Mouse (Mus musculus) myocyte (in vitro differentiated cells): ENCODE measurements around the gene Rita1. TPM values are rescaled to one million over a fixed set of nuclear protein-coding genes. Genes with fewer than 3 reads are reported as not detected.

Experiments used
- H3K27me3 ChIP-seq: one replicate; pipeline ENCODE4 v1.6.1; 2011; ENCODE audit not compliant: control insufficient read depth, insufficient read depth, insufficient read length
- H3K36me3 ChIP-seq: one replicate; pipeline ENCODE4 v1.6.1; 2011; ENCODE audit not compliant: control insufficient read depth, insufficient read depth
- H3K4me2 ChIP-seq: one replicate; pipeline ENCODE4 v1.6.1; 2011; ENCODE audit warnings: low read depth, control low read depth
- H3K4me3 ChIP-seq: one replicate; pipeline ENCODE4 v1.5.1; 2011; ENCODE audit warnings: mild to moderate bottlenecking, control low read depth, moderate library complexity
- H3K79me2 ChIP-seq: one replicate; pipeline ENCODE4 v1.6.1; 2011; ENCODE audit not compliant: control insufficient read depth, insufficient read depth
- H3ac ChIP-seq: one replicate; pipeline ENCODE4 v1.6.1; 2011; ENCODE audit not compliant: control insufficient read depth, insufficient read length
- CEBPB ChIP-seq: IDR thresholded peaks from 2 replicates; pipeline ENCODE4 v1.6.1; 2011; ENCODE audit warnings: mild to moderate bottlenecking, moderate library complexity; ENCODE audit not compliant: poor library complexity, insufficient read depth, severe bottlenecking
- E2F4 ChIP-seq: IDR thresholded peaks from one replicate; pipeline ENCODE4 v1.6.1; 2011; ENCODE audit warnings: mild to moderate bottlenecking, control low read depth, moderate library complexity; ENCODE audit not compliant: insufficient read depth
- MAX ChIP-seq: IDR thresholded peaks from one replicate; pipeline ENCODE4 v1.6.1; 2011; ENCODE audit warnings: low read depth, mild to moderate bottlenecking, control low read depth
- MYOD1 ChIP-seq, 3 experiments: IDR thresholded peaks; one replicate each; pipeline ENCODE4 v1.6.1; 2011; ENCODE audit warnings: control low read depth in 2 of 3, low read depth in 2 of 3, mild to moderate bottlenecking in 2 of 3, moderate library complexity in 1 of 3; ENCODE audit not compliant: insufficient read length in 2 of 3, control insufficient read depth in 1 of 3
- MYOG ChIP-seq, 3 experiments: IDR thresholded peaks; one replicate each; pipeline ENCODE4 v1.6.1; 2011; ENCODE audit warnings: control low read depth in 2 of 3, low read depth in 2 of 3, mild to moderate bottlenecking in 2 of 3; ENCODE audit not compliant: insufficient read length in 2 of 3, control insufficient read depth in 1 of 3, insufficient read depth in 1 of 3
- POLR2A ChIP-seq: IDR thresholded peaks from one replicate; pipeline ENCODE4 v1.6.1; 2011; ENCODE audit warnings: low read depth, mild to moderate bottlenecking, control low read depth, moderate library complexity; ENCODE audit not compliant: insufficient read length
- POLR2AphosphoS2 ChIP-seq: IDR thresholded peaks from one replicate; pipeline ENCODE4 v1.6.1; 2011; ENCODE audit warnings: low read depth, control low read depth; ENCODE audit not compliant: insufficient read length
- REST ChIP-seq: IDR thresholded peaks from one replicate; pipeline ENCODE4 v1.6.1; 2011; ENCODE audit warnings: mild to moderate bottlenecking, control low read depth, moderate library complexity; ENCODE audit not compliant: insufficient read depth, insufficient read length
- SRF ChIP-seq: IDR thresholded peaks from one replicate; pipeline ENCODE4 v1.6.1; 2011; ENCODE audit warnings: low read depth; ENCODE audit not compliant: control insufficient read depth, insufficient read length
- TCF12 ChIP-seq: IDR thresholded peaks from one replicate; pipeline ENCODE4 v1.6.1; 2011; ENCODE audit warnings: mild to moderate bottlenecking, control low read depth; ENCODE audit not compliant: poor library complexity, insufficient read depth, severe bottlenecking
- TCF3 ChIP-seq: IDR thresholded peaks from one replicate; pipeline ENCODE4 v1.6.1; 2011; ENCODE audit warnings: low read depth, control low read depth; ENCODE audit not compliant: insufficient read length
- USF1 ChIP-seq: IDR thresholded peaks from one replicate; pipeline ENCODE4 v1.6.1; 2011; ENCODE audit warnings: low read depth, mild to moderate bottlenecking, control low read depth, moderate library complexity
- polyA plus RNA-seq: library from polyadenylated mRNA; unstranded; fragments of >200 nt; fragmentation: generic; extraction: Trizol; gene quantifications from one replicate; pipeline ENCODE4 v1.2.1, GENCODE M21; 2012; ENCODE audit warnings: missing spikeins

Gene Rita1
- polyA plus RNA-seq, 1 experiment, result 14.7 TPM

DNA sequence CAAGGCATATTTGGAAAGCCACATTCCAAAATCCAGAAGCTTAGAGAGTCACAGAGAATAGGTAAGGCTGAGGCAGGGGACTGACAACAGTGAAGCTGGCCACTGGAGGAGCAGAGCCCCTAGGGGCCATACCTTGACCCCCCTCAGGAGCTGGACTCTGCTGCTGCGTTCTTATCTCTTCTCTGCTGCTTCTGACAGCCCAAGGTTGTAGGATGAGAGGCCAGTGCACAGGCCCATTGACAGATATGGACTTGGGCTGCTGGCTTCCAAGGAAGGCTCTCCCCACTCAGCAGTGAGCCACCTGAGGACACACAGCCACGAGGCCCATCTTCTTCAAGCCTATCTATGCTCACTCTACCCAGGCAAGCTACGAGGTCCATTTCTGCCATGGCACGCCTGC is 43.4 kb downstream of the Rita1 start:
- Histone ChIP-seq H3ac (no peak overlapping the region), H3K4me2 (peak overlapping the region; percentile 18), H3K27me3 (no peaks in the 10 kb centered on the region), H3K36me3 (peaks cover 15% of the 10 kb centered on the region), H3K79me2 (peaks cover 73% of the 10 kb centered on the region), H3K4me3 (no peak overlapping the region)
- TF ChIP-seq TCF3 (no peak), POLR2A (no peak)

DNA sequence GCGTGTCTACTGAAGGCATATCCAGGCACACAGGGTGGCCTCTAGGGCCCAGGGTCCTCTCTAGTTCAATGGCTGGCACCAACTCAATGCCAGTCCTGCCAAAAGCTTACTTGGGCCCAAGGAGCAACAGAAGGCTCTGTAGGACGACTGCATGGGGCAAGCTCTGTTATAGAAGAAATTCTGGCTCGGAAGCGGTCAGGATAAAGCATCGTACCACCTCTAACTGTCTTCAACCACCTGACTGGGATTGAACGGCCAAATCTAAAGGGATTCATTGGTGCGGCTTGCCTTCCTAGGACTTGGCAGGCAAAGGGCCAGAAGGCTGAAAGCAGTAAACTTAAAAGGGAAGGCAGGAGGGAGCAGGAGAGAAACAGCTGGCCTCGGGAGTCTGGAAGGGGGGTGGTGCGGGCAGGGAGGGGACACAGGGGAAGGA is 44.0 kb downstream of the Rita1 start:
- TF ChIP-seq MYOG (IDR thresholded peaks at IDR 0.05; ENCODE audit: control insufficient read depth in 1 of 3, insufficient read depth in 1 of 3, insufficient read length in 2 of 3, low read depth in 2 of 3) (peak in 1 of 3 experiments; percentile 4), MAX (no peak), E2F4 (no peak), MYOD1 (IDR thresholded peaks at IDR 0.05; ENCODE audit: control insufficient read depth in 1 of 3, insufficient read length in 2 of 3, low read depth in 2 of 3) (peak in 2 of 3 experiments; percentile 2 to 55)
- H3K4me3 ChIP-seq, result no peak overlapping the region
- peaks cover 9% of the 10 kb centered on the region for H3K36me3 ChIP-seq
- peak overlapping the region; percentile 18 for H3K4me2 ChIP-seq
- H3K27me3 ChIP-seq, result no peaks in the 10 kb centered on the region
- H3ac ChIP-seq, result no peak overlapping the region
- peaks cover 69% of the 10 kb centered on the region for H3K79me2 ChIP-seq

DNA sequence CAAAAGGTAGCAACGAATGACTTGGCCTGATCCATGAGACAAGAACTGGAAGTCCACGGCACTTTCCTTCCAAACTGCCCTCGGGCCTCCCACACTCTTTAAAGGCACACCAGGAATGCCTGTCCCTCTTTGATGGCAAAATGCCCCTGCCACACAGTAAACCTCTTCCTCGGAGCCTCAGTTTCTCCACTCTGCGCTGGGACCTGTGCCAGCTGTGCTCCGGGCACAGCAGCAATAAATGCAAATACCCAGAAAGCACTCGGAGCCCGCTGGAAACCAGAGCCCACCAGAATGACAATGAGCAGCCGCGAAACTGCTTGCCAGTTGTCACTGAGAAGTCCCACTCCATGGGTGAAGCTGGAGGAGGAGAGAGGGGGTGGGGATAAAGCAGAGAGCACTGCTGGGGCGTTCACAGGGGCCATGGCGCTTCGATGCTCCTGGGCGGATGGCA is 44.6 kb downstream of the Rita1 start:
- no peak overlapping the region for H3K4me3 ChIP-seq

DNA sequence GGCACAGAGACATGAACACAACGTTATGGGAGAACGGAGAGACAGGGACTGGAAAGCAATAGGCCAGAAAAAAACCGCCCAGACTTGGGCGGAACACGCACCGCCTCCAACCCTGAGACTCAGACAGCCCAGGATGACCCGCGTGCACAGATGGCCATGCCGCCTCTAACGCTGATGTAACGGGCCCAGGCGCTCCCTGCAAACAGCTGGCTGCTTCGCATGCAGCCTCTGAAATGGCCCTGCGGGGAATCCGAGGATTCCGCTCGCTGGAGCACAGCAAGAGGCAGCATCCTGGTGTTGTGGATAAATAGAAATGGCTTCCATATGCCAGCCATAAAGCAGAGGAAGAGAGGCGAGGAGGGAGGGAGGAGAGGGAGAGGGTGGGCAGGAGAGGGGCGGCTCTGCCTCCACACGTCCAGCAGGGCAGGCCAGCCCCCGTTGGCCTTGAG is 45.1 kb downstream of the Rita1 start:
- Histone ChIP-seq H3K36me3 (peaks cover 4% of the 10 kb centered on the region), H3K4me2 (peak overlapping the region; percentile 97), H3K27me3 (no peaks in the 10 kb centered on the region), H3K79me2 (peaks cover 63% of the 10 kb centered on the region), H3K4me3 (no peak overlapping the region), H3ac (peak overlapping the region; percentile 3)
- peak; percentile 22 for TF ChIP-seq MAX
- TF ChIP-seq REST, result no peak
- peak; percentile 73 for TF ChIP-seq TCF12
- no peak for TF ChIP-seq USF1
- no peak for TF ChIP-seq CEBPB
- peak; percentile 78 for TF ChIP-seq POLR2AphosphoS2
- TF ChIP-seq TCF3, result peak; percentile 69
- TF ChIP-seq MYOD1 (IDR thresholded peaks at IDR 0.05; ENCODE audit: control insufficient read depth in 1 of 3, insufficient read length in 2 of 3, low read depth in 2 of 3), result peak; percentile 9 to 96 (median 94)
- TF ChIP-seq POLR2A, result peak; percentile 86
- no peak for TF ChIP-seq E2F4
- TF ChIP-seq SRF, result no peak
- peak; percentile 82 to 98 (median 96) for TF ChIP-seq MYOG (IDR thresholded peaks at IDR 0.05; ENCODE audit: control insufficient read depth in 1 of 3, insufficient read depth in 1 of 3, insufficient read length in 2 of 3, low read depth in 2 of 3)

More for the DNA sequence above, 44.6 kb downstream of the Rita1 start:
- no peak for TF ChIP-seq POLR2A
- no peak for TF ChIP-seq REST
- no peak for TF ChIP-seq MYOD1 (IDR thresholded peaks at IDR 0.05; ENCODE audit: control insufficient read depth in 1 of 3, insufficient read length in 2 of 3, low read depth in 2 of 3)
- TF ChIP-seq E2F4, result no peak
- no peak for TF ChIP-seq MYOG (IDR thresholded peaks at IDR 0.05; ENCODE audit: control insufficient read depth in 1 of 3, insufficient read depth in 1 of 3, insufficient read length in 2 of 3, low read depth in 2 of 3)
- TF ChIP-seq CEBPB, result no peak
- TF ChIP-seq SRF, result no peak
- no peak for TF ChIP-seq POLR2AphosphoS2
- TF ChIP-seq MAX, result no peak
- TF ChIP-seq TCF3, result no peak
- no peak for TF ChIP-seq TCF12
- TF ChIP-seq USF1, result no peak
- Histone ChIP-seq H3K79me2 (peaks cover 63% of the 10 kb centered on the region), H3K27me3 (no peaks in the 10 kb centered on the region), H3ac (no peak overlapping the region), H3K4me2 (peak overlapping the region; percentile 97), H3K36me3 (peaks cover 4% of the 10 kb centered on the region)

DNA sequence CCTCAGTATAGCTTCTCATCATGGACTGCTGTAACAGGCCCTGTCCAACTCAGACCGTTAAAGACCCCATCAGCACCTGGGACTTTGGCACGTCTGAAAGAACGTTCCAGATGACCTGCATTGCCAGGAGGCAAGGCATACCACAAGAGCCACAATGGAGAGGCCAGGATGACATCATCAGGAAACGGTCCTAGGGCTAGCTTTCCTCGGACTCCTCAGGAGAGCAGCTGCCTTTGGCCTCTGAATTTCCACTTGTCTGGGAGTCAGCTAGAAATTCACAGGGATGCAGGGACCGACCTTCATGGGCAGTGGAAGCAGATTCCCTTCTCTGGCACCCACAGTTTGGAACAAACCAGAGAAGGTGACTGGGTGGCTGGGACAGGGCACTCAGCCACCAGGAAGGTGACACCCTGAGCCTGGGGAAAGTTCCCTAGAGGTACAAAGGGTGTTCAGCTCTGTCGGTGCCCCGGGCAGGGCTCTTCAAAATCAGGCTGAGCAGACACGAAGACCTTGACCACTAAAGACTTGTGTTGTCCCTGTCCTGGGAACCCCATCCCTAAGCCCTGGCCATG is 45.6 kb downstream of the Rita1 start:
- no peaks in the 10 kb centered on the region for H3K27me3 ChIP-seq
- H3K79me2 ChIP-seq, result peaks cover 63% of the 10 kb centered on the region
- H3K4me2 ChIP-seq, result peak overlapping the region; percentile 97
- peak overlapping the region; percentile 3 for H3ac ChIP-seq
- TF ChIP-seq MYOD1 (IDR thresholded peaks at IDR 0.05; ENCODE audit: control insufficient read depth in 1 of 3, insufficient read length in 2 of 3, low read depth in 2 of 3) (peak; percentile 29 to 80 (median 64)), MYOG (IDR thresholded peaks at IDR 0.05; ENCODE audit: control insufficient read depth in 1 of 3, insufficient read depth in 1 of 3, insufficient read length in 2 of 3, low read depth in 2 of 3) (peak in 1 of 3 experiments; percentile 82), TCF3 (no peak), TCF12 (no peak), E2F4 (no peak)
- H3K4me3 ChIP-seq, result no peak overlapping the region
- peaks cover 4% of the 10 kb centered on the region for H3K36me3 ChIP-seq
